Mouse (Mus musculus) cerebellum, postnatal 25 days (tissue): ENCODE results near the gene Hist1h2ad.
A peak's percentile ranks its signal among the peaks of the same experiment; 100 is the strongest.

Source experiments
- DNase-seq, 2 experiments: peaks; one replicate each; pipeline ENCODE4 v3.0.0; 2021; ENCODE audit warnings: mixed read lengths in 2 of 2

Gene Hist1h2ad

DNA sequence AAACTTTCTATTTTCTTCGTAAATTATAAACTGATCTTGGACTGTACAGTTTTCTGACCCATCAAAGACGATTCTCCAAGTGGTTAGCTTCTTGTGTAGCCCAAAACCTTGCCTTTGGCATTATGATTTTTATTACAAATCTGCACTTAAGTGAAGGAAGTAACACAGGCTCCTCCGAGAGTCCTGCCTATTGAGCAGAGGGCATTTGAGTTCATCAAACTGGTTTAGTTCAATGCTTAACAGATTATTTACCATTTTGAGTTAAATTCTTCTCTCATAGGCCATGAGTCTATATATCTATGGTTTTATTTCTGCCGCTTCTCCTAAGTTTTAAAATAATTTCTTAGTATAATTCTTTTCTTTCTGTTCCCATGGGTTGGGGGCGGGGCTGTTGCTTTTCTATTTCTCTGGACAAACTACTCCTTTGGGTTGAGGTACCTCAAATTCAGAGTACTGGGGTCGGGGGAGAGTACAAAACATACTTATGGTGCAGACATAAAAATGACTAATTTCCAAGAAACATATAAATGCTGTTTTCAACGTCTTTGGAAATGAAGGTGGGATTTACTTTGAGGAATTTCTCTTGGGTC lies 48.8 kb downstream of the Hist1h2ad start:
- peak; percentile 11 to 56 for DNase-seq
